Mouse (Mus musculus): ENCODE data around the gene Gpr62. TPM values are rescaled to one million over a fixed set of nuclear protein-coding genes. Genes with fewer than 3 reads are reported as not detected.

Gpr62 gene
- polyA plus RNA-seq, 1 experiment from 2014 or later = 0.18 TPM

GRCm38 (mm10) chr9:106485076-106485475 is 19.3 kb upstream of the Gpr62 start:
- no peak for ATAC-seq (ENCODE audit: low read depth)
- Histone ChIP-seq H3K4me2 (ENCODE audit: low read depth, low read length) (no peak overlapping the region), H3K27ac (ENCODE audit: low read length) (no peak overlapping the region), H3K4me1 (replicated peaks; ENCODE audit: control insufficient read depth, insufficient read depth, low read length) (no peaks in the 10 kb centered on the region), H3K36me3 (ENCODE audit: control insufficient read depth, insufficient read depth, low read length) (peaks cover 17% of the 10 kb centered on the region), H3K27me3 (ENCODE audit: control insufficient read depth, insufficient read depth, low read depth, low read length) (no peaks in the 10 kb centered on the region), H3K9ac (ENCODE audit: low read length) (no peak overlapping the region), H3K4me3 (ENCODE audit: low read length) (no peak overlapping the region), H3K9me3 (ENCODE audit: control insufficient read depth, low read length) (no peaks in the 10 kb centered on the region)
- 85% methylated on average over 10 of the region's 10 CpGs for WGBS

GRCm38 (mm10) chr9:106483606-106484005 is 17.9 kb upstream of the Gpr62 start:
- no peak overlapping the region for H3K4me2 ChIP-seq (ENCODE audit: low read depth, low read length)
- no peak overlapping the region for H3K4me3 ChIP-seq (ENCODE audit: low read length)
- no peak for ATAC-seq (ENCODE audit: low read depth)
- no peaks in the 10 kb centered on the region for H3K9me3 ChIP-seq (ENCODE audit: control insufficient read depth, low read length)
- WGBS = 88% methylated on average over 17 of the region's 17 CpGs
- peaks cover 17% of the 10 kb centered on the region for H3K36me3 ChIP-seq (ENCODE audit: control insufficient read depth, insufficient read depth, low read length)
- H3K9ac ChIP-seq (ENCODE audit: low read length) = no peak overlapping the region
- H3K27me3 ChIP-seq (ENCODE audit: control insufficient read depth, insufficient read depth, low read depth, low read length) = no peaks in the 10 kb centered on the region
- no peak overlapping the region for H3K27ac ChIP-seq (ENCODE audit: low read length)
- H3K4me1 ChIP-seq (replicated peaks; ENCODE audit: control insufficient read depth, insufficient read depth, low read length) = no peaks in the 10 kb centered on the region

GRCm38 (mm10) chr9:106483136-106483535 is 17.4 kb upstream of the Gpr62 start:
- WGBS = 96% methylated on average over 10 of the region's 10 CpGs
- Histone ChIP-seq H3K9ac (ENCODE audit: low read length) (no peak overlapping the region), H3K9me3 (ENCODE audit: control insufficient read depth, low read length) (no peaks in the 10 kb centered on the region), H3K4me1 (replicated peaks; ENCODE audit: control insufficient read depth, insufficient read depth, low read length) (peaks cover 3% of the 10 kb centered on the region), H3K27me3 (ENCODE audit: control insufficient read depth, insufficient read depth, low read depth, low read length) (no peaks in the 10 kb centered on the region), H3K4me3 (ENCODE audit: low read length) (no peak overlapping the region), H3K4me2 (ENCODE audit: low read depth, low read length) (no peak overlapping the region), H3K36me3 (ENCODE audit: control insufficient read depth, insufficient read depth, low read length) (peaks cover 17% of the 10 kb centered on the region), H3K27ac (ENCODE audit: low read length) (no peak overlapping the region)
- ATAC-seq (ENCODE audit: low read depth) = no peak

DNA sequence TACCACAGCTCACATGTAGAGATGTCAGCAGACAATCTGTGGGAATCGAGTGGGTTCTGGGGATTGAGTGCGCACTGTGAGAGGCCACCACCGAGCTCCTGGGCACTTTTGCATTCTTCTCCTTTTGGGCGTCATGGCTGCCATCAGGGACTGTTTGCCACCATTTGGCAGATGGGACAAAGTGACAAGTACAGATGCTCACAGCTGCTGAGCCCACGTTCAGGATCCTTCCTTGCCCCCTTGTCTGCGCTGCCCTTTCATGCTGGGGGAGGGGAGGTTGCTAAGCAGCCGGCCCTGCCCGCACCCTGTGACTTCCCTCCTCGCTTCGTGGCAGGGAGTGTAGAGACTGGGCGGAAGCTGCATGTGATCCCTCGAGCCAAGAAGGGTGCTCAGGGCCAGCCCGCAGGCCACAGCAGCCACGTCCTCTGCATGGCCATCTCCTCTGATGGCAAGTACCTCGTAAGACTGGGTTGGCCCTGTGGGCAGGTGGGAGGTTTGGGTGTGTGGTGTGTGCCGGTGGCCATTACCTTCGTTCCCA is 16.9 kb upstream of the Gpr62 start:
- Histone ChIP-seq H3K36me3 (ENCODE audit: control insufficient read depth, insufficient read depth, low read length) (peaks cover 17% of the 10 kb centered on the region), H3K9ac (ENCODE audit: low read length) (no peak overlapping the region), H3K27me3 (ENCODE audit: control insufficient read depth, insufficient read depth, low read depth, low read length) (no peaks in the 10 kb centered on the region), H3K9me3 (ENCODE audit: control insufficient read depth, low read length) (no peaks in the 10 kb centered on the region), H3K4me1 (replicated peaks; ENCODE audit: control insufficient read depth, insufficient read depth, low read length) (peaks cover 7% of the 10 kb centered on the region), H3K27ac (ENCODE audit: low read length) (no peak overlapping the region), H3K4me2 (ENCODE audit: low read depth, low read length) (no peak overlapping the region), H3K4me3 (ENCODE audit: low read length) (no peak overlapping the region)
- no peak for ATAC-seq (ENCODE audit: low read depth)
- 86% methylated on average over 17 of the region's 17 CpGs for WGBS

- no peak overlapping the region for H3K27ac ChIP-seq (ENCODE audit: low read length)
- no peak overlapping the region for H3K9ac ChIP-seq (ENCODE audit: low read length)
- H3K4me2 ChIP-seq (ENCODE audit: low read depth, low read length) = no peak overlapping the region
- H3K27me3 ChIP-seq (ENCODE audit: control insufficient read depth, insufficient read depth, low read depth, low read length) = no peaks in the 10 kb centered on the region
- H3K4me1 ChIP-seq (replicated peaks; ENCODE audit: control insufficient read depth, insufficient read depth, low read length) = peaks cover 7% of the 10 kb centered on the region
- no peak for ATAC-seq (ENCODE audit: low read depth)
- H3K36me3 ChIP-seq (ENCODE audit: control insufficient read depth, insufficient read depth, low read length) = peaks cover 17% of the 10 kb centered on the region
- WGBS = 88% methylated on average over 13 of the region's 13 CpGs
- no peaks in the 10 kb centered on the region for H3K9me3 ChIP-seq (ENCODE audit: control insufficient read depth, low read length)
- H3K4me3 ChIP-seq (ENCODE audit: low read length) = no peak overlapping the region
Observed at GRCm38 (mm10) chr9:106481676-106482075, 15.9 kb upstream of the Gpr62 start.

DNA sequence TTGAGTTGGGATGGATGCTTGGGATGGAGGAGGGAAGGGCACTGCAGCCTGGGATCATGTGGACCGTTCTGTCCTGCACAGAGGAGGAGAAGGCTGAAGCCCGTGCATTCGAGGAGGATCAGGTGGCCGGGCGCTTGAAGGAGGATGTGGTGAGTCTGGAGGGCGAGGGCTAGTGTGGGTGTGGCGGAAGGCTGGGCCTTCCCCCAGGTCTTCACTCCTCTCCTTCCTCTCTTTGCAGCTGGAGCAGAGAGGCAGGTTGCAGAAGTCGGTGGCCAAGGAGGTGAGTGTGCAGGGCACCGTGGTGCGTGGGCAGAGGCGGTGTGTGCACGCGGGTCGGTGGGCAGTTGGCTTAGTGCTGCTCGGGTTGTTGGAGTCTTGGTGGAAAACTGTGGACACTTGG is 15.3 kb upstream of the Gpr62 start:
- no peaks in the 10 kb centered on the region for H3K9me3 ChIP-seq (ENCODE audit: control insufficient read depth, low read length)
- H3K36me3 ChIP-seq (ENCODE audit: control insufficient read depth, insufficient read depth, low read length) = peaks cover 14% of the 10 kb centered on the region
- H3K4me1 ChIP-seq (replicated peaks; ENCODE audit: control insufficient read depth, insufficient read depth, low read length) = peaks cover 13% of the 10 kb centered on the region
- no peak overlapping the region for H3K9ac ChIP-seq (ENCODE audit: low read length)
- H3K27ac ChIP-seq (ENCODE audit: low read length) = no peak overlapping the region
- no peak overlapping the region for H3K4me2 ChIP-seq (ENCODE audit: low read depth, low read length)
- no peak overlapping the region for H3K4me3 ChIP-seq (ENCODE audit: low read length)
- 91% methylated on average over 15 of the region's 15 CpGs for WGBS
- H3K27me3 ChIP-seq (ENCODE audit: control insufficient read depth, insufficient read depth, low read depth, low read length) = no peaks in the 10 kb centered on the region
- no peak for ATAC-seq (ENCODE audit: low read depth)

- Histone ChIP-seq H3K4me1 (replicated peaks; ENCODE audit: control insufficient read depth, insufficient read depth, low read length) (peaks cover 19% of the 10 kb centered on the region), H3K4me2 (ENCODE audit: low read depth, low read length) (no peak overlapping the region), H3K36me3 (ENCODE audit: control insufficient read depth, insufficient read depth, low read length) (peaks cover 13% of the 10 kb centered on the region), H3K27me3 (ENCODE audit: control insufficient read depth, insufficient read depth, low read depth, low read length) (no peaks in the 10 kb centered on the region), H3K9ac (ENCODE audit: low read length) (no peak overlapping the region), H3K27ac (ENCODE audit: low read length) (no peak overlapping the region), H3K9me3 (ENCODE audit: control insufficient read depth, low read length) (no peaks in the 10 kb centered on the region), H3K4me3 (ENCODE audit: low read length) (no peak overlapping the region)
- ATAC-seq (ENCODE audit: low read depth) = no peak
- WGBS = 89% methylated on average over 7 of the region's 7 CpGs
Observed at GRCm38 (mm10) chr9:106480541-106480940, 14.8 kb upstream of the Gpr62 start.

- H3K27me3 ChIP-seq (ENCODE audit: control insufficient read depth, insufficient read depth, low read depth, low read length) = no peaks in the 10 kb centered on the region
- no peaks in the 10 kb centered on the region for H3K9me3 ChIP-seq (ENCODE audit: control insufficient read depth, low read length)
- peaks cover 7% of the 10 kb centered on the region for H3K36me3 ChIP-seq (ENCODE audit: control insufficient read depth, insufficient read depth, low read length)
- peaks cover 34% of the 10 kb centered on the region for H3K4me1 ChIP-seq (replicated peaks; ENCODE audit: control insufficient read depth, insufficient read depth, low read length)
- no peak for ATAC-seq (ENCODE audit: low read depth)
- peak overlapping the region; percentile 83 for H3K4me3 ChIP-seq (ENCODE audit: low read length)
- peak overlapping the region; percentile 91 for H3K4me2 ChIP-seq (ENCODE audit: low read depth, low read length)
- H3K9ac ChIP-seq (ENCODE audit: low read length) = peak overlapping the region; percentile 72; the same call in 1 of the 2 replicates
- WGBS = 77% methylated on average over 9 of the region's 9 CpGs
- no peak overlapping the region for H3K27ac ChIP-seq (ENCODE audit: low read length)
Observed at GRCm38 (mm10) chr9:106478101-106478500, 12.4 kb upstream of the Gpr62 start.

DNA sequence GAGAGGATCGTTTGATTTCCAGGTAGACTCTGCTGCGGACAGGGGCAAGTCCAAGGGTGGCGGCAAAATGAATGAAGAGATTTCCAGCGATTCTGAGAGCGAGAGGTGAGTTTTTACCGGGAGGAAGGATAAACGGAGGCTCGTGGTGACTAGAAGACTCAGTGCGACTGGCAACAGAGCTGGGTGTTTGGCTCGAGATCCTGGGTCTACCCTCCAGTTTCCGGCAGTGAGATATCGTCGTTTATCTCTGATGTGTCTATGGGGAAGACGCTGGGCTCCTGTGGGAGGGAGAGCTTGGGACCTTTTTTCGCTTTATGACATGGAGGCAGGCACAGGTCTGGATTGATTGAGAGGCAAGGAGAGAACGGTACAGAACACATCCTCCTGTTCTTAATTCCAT is 11.9 kb upstream of the Gpr62 start:
- no peak for ATAC-seq (ENCODE audit: low read depth)
- peaks cover 34% of the 10 kb centered on the region for H3K4me1 ChIP-seq (replicated peaks; ENCODE audit: control insufficient read depth, insufficient read depth, low read length)
- peak overlapping the region; percentile 72 for H3K9ac ChIP-seq (ENCODE audit: low read length)
- H3K27me3 ChIP-seq (ENCODE audit: control insufficient read depth, insufficient read depth, low read depth, low read length) = no peaks in the 10 kb centered on the region
- H3K36me3 ChIP-seq (ENCODE audit: control insufficient read depth, insufficient read depth, low read length) = peaks cover 4% of the 10 kb centered on the region; the same call in 1 of the 2 replicates
- no peaks in the 10 kb centered on the region for H3K9me3 ChIP-seq (ENCODE audit: control insufficient read depth, low read length)
- peak overlapping the region; percentile 83 for H3K4me3 ChIP-seq (ENCODE audit: low read length)
- H3K4me2 ChIP-seq (ENCODE audit: low read depth, low read length) = peak overlapping the region; percentile 91
- H3K27ac ChIP-seq (ENCODE audit: low read length) = no peak overlapping the region
- WGBS = 1% methylated on average over 16 of the region's 16 CpGs

Measured in lung, embryonic 16.5 days (tissue).